Mouse (Mus musculus) olfactory bulb, adult 2 months (tissue): ENCODE results near the gene Tnfsf13. TPM values are rescaled to one million over a fixed set of nuclear protein-coding genes. Genes with fewer than 3 reads are reported as not detected.

Experiments used
- H3K27ac ChIP-seq: fragments of 200-500 bp; 2 replicates; pipeline ENCODE4 v1.5.1; 2012; ENCODE audit warnings: low read depth, low read length; ENCODE audit not compliant: insufficient read depth
- H3K4me1 ChIP-seq: fragments of 200-500 bp; 2 replicates; pipeline ENCODE4 v1.6.1; 2012; ENCODE audit warnings: low read length; ENCODE audit not compliant: control insufficient read depth, insufficient read depth
- H3K4me3 ChIP-seq: fragments of 200-500 bp; 2 replicates; pipeline ENCODE4 v1.5.1; 2012; ENCODE audit warnings: mild to moderate bottlenecking, low read depth, low read length, moderate library complexity; ENCODE audit not compliant: insufficient read depth
- CTCF ChIP-seq: fragments of 200-500 bp; IDR thresholded peaks from 2 replicates; pipeline ENCODE4 v1.5.1; 2012; ENCODE audit warnings: low read depth, mild to moderate bottlenecking, low read length, moderate library complexity; ENCODE audit not compliant: insufficient read depth
- POLR2A ChIP-seq: fragments of 200-500 bp; IDR thresholded peaks from 2 replicates; pipeline ENCODE4 v1.6.1; 2012; ENCODE audit warnings: mild to moderate bottlenecking, low read depth, low read length, moderate library complexity; ENCODE audit not compliant: insufficient read depth
- WGBS: fragments of 180-500 bp; shearing (Covaris S2); methylation state at CpG from one replicate; pipeline ENCODE4 v1.1.7; 2018; 5-methylcytosine and 5-hydroxymethylcytosine counted together
- polyA plus RNA-seq: library from polyadenylated mRNA; stranded (reverse); fragments of >200 nt; gene quantifications from 2 replicates; pipeline ENCODE4 v1.2.4, GENCODE M21; 2012; ENCODE audit warnings: low replicate concordance; ENCODE audit not compliant: missing spikeins, insufficient read depth, insufficient read length

The Tnfsf13 gene
- polyA plus RNA-seq, 1 experiment, result not detected

- no peak for TF ChIP-seq CTCF
- no peak for TF ChIP-seq POLR2A
- 87% methylated on average over 12 of the region's 12 CpGs for WGBS
- H3K4me1 ChIP-seq, result peaks cover 32% of the 10 kb centered on the region
- H3K4me3 ChIP-seq, result no peak overlapping the region
- no peak overlapping the region for H3K27ac ChIP-seq
Measured at GRCm38 (mm10) chr11:69684128-69684745, 1.3 kb downstream of the Tnfsf13 start.

DNA sequence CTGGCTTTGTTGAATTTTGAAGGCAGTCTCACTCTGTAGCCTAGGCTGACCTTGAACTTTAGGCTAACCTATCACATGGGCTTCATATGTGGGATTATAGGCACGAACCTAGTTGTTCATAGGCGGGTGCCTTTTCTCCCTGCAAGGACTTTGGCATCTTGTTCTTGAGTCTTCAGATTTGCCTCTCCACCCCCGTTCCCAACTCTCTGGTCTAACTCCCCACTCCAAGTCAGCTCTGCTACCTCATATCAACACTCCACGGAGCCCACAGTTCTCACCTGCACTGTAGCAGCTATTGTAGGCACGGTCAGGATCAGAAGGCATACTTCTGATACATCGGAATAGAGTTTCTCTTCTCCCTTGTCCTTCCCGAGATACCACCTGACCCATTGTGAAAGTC lies 2.0 kb downstream of the Tnfsf13 start:
- no peak overlapping the region for H3K4me3 ChIP-seq
- H3K4me1 ChIP-seq, result peaks cover 34% of the 10 kb centered on the region
- no peak overlapping the region for H3K27ac ChIP-seq
- 79% methylated on average over 7 of the region's 7 CpGs for WGBS
- TF ChIP-seq CTCF (no peak), POLR2A (no peak)

- Histone ChIP-seq H3K4me3 (no peak overlapping the region), H3K4me1 (peaks cover 34% of the 10 kb centered on the region), H3K27ac (peak overlapping the region; percentile 52)
- peak; percentile 38; the same call in 1 of the 2 replicates for TF ChIP-seq CTCF
- TF ChIP-seq POLR2A, result no peak
- 7% methylated on average over 12 of the region's 12 CpGs for WGBS
Measured at GRCm38 (mm10) chr11:69682840-69683533, 2.6 kb downstream of the Tnfsf13 start.

DNA sequence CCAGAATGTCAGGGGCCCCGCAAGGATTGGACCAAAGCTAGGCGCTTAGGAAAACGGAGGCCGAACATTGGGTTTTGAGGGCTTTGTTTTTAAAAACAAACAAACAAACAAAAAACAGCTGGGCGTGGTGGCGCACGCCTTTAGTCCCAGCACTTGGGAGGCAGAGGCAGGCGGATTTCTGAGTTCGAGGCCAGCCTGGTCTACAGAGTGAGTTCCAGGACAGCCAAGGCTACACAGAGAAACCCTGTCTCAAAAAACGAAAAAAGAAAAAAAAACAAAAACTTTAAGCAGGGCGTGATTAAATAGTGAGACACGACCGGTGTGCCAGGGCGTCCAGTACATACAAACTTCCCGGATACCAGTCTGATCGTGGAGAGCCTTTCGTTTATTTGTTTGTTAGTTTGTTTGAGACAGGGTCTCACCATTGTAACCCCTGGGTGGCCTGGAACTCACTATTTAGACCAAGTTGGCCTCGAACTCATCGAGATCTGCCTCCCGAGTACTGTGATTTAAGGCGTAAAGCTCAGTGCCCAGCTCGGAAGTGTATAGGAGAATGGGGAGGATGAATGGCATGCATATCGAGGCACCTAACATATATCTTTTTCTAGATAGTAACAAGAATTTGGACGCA lies 3.3 kb downstream of the Tnfsf13 start:
- TF ChIP-seq POLR2A (no peak), CTCF (no peak)
- WGBS, result 18% methylated on average over 24 of the region's 24 CpGs
- Histone ChIP-seq H3K4me3 (peak overlapping the region; percentile 73), H3K4me1 (peaks cover 34% of the 10 kb centered on the region), H3K27ac (peak overlapping the region; percentile 52)

DNA sequence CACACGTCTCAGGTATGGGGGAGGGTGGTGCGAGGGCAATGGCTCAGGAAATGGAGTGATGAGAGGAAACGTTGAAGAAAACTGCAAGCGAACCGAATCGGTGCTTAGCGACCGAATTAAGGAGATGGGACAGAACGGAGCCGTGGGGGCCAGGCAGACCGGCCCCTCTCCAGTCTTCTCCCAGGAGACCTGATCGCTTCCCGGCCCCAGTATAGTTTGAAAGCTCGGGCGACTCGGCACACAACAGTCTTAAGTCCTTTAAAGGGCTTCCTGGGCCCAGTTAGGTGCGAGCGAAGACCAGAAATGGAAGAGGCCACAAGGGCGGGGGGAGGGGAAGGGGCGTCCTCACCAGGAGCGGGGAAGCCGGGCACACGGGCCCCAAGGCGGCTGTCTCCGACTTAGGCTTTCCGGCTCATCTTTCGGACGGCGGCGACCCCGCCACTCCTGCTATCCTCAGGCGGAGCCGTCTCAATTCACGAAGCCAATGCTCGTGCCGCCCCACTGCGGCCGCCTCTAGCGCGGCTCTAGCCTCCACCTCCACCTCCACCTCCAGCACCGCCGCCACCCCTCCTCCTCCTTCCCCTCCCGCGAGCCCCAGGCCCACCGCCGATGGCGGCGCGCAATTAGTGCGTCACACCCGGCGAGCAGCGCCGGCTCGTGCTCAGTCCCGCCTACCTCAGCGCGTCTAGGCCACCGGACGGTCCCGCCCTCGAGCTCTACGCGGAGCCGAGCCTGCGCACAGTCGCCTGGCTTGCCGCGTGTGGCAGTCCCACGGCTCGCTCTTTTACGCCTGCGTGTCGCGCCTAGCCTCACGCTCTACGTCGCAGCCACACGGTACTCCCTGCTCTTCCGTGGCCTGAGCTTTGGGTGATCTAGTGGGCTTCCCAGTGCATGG lies 4.0 kb downstream of the Tnfsf13 start, which contains the start of gene Senp3:
Gene Senp3 (minus strand): TSS at position 771 of the 895 bp plus-strand sequence.
- under 1% methylated on average over 80 of the region's 80 CpGs for WGBS
- no peak for TF ChIP-seq CTCF
- TF ChIP-seq POLR2A, result peak; percentile 88
- Histone ChIP-seq H3K4me3 (peak within 1 kb of the TSS; percentile 73), H3K4me1 (peaks cover 27% of the 10 kb centered on the region), H3K27ac (peak within 1 kb of the TSS; percentile 52)

GRCm38 (mm10) chr11:69680136-69680855 lies 5.3 kb downstream of the Tnfsf13 start:
- 88% methylated on average over 30 of the region's 30 CpGs for WGBS
- no peak overlapping the region for H3K4me3 ChIP-seq

DNA sequence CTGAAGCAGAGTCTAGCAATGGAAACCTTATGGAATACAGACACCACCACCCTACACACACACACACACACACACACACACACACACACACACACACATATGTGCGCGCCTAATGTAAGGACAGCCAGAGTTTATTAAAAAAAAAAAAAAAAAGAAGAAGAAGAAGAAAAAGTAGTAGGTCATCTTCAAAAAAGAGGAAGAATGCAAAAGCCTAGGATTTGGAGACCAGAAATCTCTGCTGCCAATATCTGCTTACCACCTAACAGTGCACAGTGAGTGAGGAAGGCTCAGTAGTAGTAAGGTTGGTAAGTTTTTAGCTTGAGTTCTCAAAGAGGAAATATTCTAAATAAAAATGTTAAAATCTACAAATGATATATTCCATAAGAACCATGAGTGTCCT lies 6.4 kb downstream of the Tnfsf13 start:
- no peak overlapping the region for H3K27ac ChIP-seq
- 96% methylated on average over 2 of the region's 2 CpGs for WGBS

More at GRCm38 (mm10) chr11:69680136-69680855, 5.3 kb downstream of the Tnfsf13 start:
- Histone ChIP-seq H3K4me1 (peaks cover 17% of the 10 kb centered on the region), H3K27ac (no peak overlapping the region)
- TF ChIP-seq POLR2A (no peak), CTCF (no peak)

DNA sequence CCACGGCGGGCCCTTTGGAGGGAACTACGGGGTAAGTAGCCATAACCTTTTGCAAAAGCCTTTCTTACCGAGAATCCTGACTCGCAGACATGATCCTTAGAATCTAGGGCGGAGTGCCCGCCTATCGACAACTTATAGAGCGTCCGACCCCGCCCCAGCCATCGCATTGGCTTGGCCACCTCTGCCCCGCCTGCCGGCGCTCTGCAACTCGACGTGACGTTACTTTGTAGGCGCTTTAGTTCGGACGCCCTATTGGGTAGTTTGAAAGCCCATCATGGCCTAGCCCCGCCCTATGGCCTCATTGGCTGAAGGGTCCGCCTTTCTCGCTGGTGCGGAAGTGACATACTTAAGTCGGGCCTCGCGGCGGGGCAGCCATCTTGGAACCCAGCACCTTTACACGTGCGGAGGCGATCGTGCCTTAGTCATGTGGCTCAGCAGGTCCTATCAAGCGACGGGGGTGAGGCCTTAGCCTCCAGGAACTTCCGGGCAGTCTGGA lies 13.3 kb downstream of the Tnfsf13 start, which contains the start of gene Eif4a1:
Gene Eif4a1 (minus strand): TSS at position 213 of the 496 bp plus-strand sequence.
- TF ChIP-seq POLR2A (peak; percentile 95), CTCF (no peak)
- whole genome bisulfite sequencing, result 0% methylated on average over 36 of the region's 36 CpGs
- Histone ChIP-seq H3K27ac (peak within 1 kb of the TSS; percentile 98), H3K4me1 (no peaks in the 10 kb centered on the region), H3K4me3 (peak within 1 kb of the TSS; percentile 96)

More for the DNA sequence above, 6.4 kb downstream of the Tnfsf13 start:
- Histone ChIP-seq H3K4me3 (no peak overlapping the region), H3K4me1 (peaks cover 12% of the 10 kb centered on the region)
- TF ChIP-seq POLR2A, result no peak
- TF ChIP-seq CTCF, result no peak
